Mouse (Mus musculus): ENCODE measurements at regions not wholly inside any gene's neighbourhood (a gene's known extent, or its start where the extent isn't known, plus 50 kb on each side); places are given as distances from the start of the nearest gene placed in this dataset.

GRCm38 (mm10) chr11:111582980-111583379, 517.0 kb downstream of the Kcnj2 start:
- DNase-seq = no peak

GRCm38 (mm10) chr11:111583606-111584005, 517.6 kb downstream of the Kcnj2 start:
- no peak for DNase-seq

- no peak for DNase-seq
These were observed 533.5 kb downstream of the Kcnj2 start for GRCm38 (mm10) chr11:111599456-111599855.

- peak; percentile 10 to 21 for DNase-seq
These were observed 539.2 kb downstream of the Kcnj2 start for GRCm38 (mm10) chr11:111605146-111605545.

- DNase-seq = no peak
These were observed 544.6 kb downstream of the Kcnj2 start for GRCm38 (mm10) chr11:111610522-111611015.

GRCm38 (mm10) chr11:111643603-111644002, 577.6 kb downstream of the Kcnj2 start:
- DNase-seq = no peak

- DNase-seq = no peak
These were observed 586.9 kb downstream of the Kcnj2 start for GRCm38 (mm10) chr11:111652882-111653281.

GRCm38 (mm10) chr11:111657778-111658177, 591.8 kb downstream of the Kcnj2 start:
- no peak for DNase-seq

GRCm38 (mm10) chr11:111658362-111659309, 592.7 kb downstream of the Kcnj2 start:
- DNase-seq = no peak

- no peak for DNase-seq
These were observed 597.3 kb downstream of the Kcnj2 start for GRCm38 (mm10) chr11:111663269-111663668.

GRCm38 (mm10) chr11:111666336-111666735, 600.4 kb downstream of the Kcnj2 start:
- DNase-seq = no peak

- no peak for DNase-seq
These were observed 605.9 kb downstream of the Kcnj2 start for GRCm38 (mm10) chr11:111671865-111672264.

- DNase-seq = no peak
These were observed 609.7 kb downstream of the Kcnj2 start for GRCm38 (mm10) chr11:111675673-111676072.

- no peak for DNase-seq
These were observed 616.4 kb downstream of the Kcnj2 start for GRCm38 (mm10) chr11:111682341-111682740.

- no peak for DNase-seq
These were observed 617.9 kb downstream of the Kcnj2 start for GRCm38 (mm10) chr11:111683909-111684308.

GRCm38 (mm10) chr11:111687769-111688168, 621.8 kb downstream of the Kcnj2 start:
- no peak for DNase-seq

GRCm38 (mm10) chr11:111688186-111688860, 622.4 kb downstream of the Kcnj2 start:
- DNase-seq = no peak

- no peak for DNase-seq
These were observed 623.9 kb downstream of the Kcnj2 start for GRCm38 (mm10) chr11:111689899-111690298.

- no peak for DNase-seq
These were observed 625.5 kb downstream of the Kcnj2 start for GRCm38 (mm10) chr11:111691512-111691911.

GRCm38 (mm10) chr11:111696668-111697067, 630.7 kb downstream of the Kcnj2 start:
- no peak for DNase-seq

GRCm38 (mm10) chr11:111699862-111700261, 633.9 kb downstream of the Kcnj2 start:
- no peak for DNase-seq

- DNase-seq = no peak
These were observed 640.9 kb downstream of the Kcnj2 start for GRCm38 (mm10) chr11:111706882-111707281.

GRCm38 (mm10) chr11:111715401-111715800, 649.4 kb downstream of the Kcnj2 start:
- DNase-seq = no peak

GRCm38 (mm10) chr11:111722276-111722675, 656.3 kb downstream of the Kcnj2 start:
- DNase-seq = no peak

Measured in cerebellum, postnatal 36 days (tissue).